Mouse (Mus musculus): ENCODE data around the gene Pxk.

DNA sequence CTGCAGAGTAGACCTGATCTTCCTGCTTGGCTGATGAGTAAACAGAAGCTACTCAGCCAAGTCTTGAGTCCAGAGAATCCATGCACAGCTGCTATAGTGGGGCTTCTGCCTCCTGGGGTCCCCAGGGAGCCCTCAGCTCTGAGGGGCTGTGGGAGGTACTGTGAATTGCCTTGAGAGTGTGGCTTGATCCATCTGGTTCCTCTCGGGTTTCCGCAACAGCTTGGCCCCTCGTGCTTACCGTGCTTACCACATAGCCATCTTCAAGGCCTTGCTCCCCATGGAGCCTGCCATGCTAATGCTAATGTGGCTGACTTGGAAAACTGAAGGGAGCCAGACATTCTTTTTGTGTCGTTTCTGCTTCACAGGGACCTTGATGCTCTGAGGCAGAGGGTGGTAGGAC lies 109.1 kb downstream of the Pxk start:
- no peak for TF ChIP-seq CTCF (IDR thresholded peaks at IDR 0.05; ENCODE audit: low read depth)
- TF ChIP-seq EP300 (optimal IDR thresholded peaks at IDR 0.05): no peak

Measured in stomach, postnatal 0 days (tissue).